ENCODE assay signal across 24 mouse cellular contexts in genomic region chr7:56304408-56304807, GRCm38 (mm10).
A peak's percentile ranks its signal among the peaks of the same experiment; 100 is the strongest.
DNase-seq lines count a peak whose midpoint lies in the region; ATAC-seq and TF ChIP-seq lines count a peak whose summit lies in the region.
"Had no signal": no experiment of that assay in that cellular context is flagged by ENCODE, and none has a peak within 500 bp of the region (broad histone marks: within the 10 kb centered on the region; RNA-seq: fewer than 3 reads in every experiment).

No protein-coding gene starts in this region.

- no peaks in the 10 kb centered on the region for H3K9me3 ChIP-seq in embryonic facial prominence, embryonic 14.5 days (ENCODE audit: control insufficient read depth, low read length)
- no peaks in the 10 kb centered on the region for H3K9me3 ChIP-seq in embryonic facial prominence, embryonic 10.5 days
- H3K9me3 ChIP-seq in limb, embryonic 13.5 days = no peaks in the 10 kb centered on the region
- no peaks in the 10 kb centered on the region for H3K9me3 ChIP-seq in limb, embryonic 10.5 days (replicated peaks)
- no peaks in the 10 kb centered on the region for H3K9me3 ChIP-seq in lung, embryonic 16.5 days (ENCODE audit: control insufficient read depth, low read length)
- H3K9me3 ChIP-seq in limb, embryonic 14.5 days (ENCODE audit: control insufficient read depth, low read length) = no peaks in the 10 kb centered on the region
- no peaks in the 10 kb centered on the region for H3K9me3 ChIP-seq in midbrain, embryonic 15.5 days
- H3K9me3 ChIP-seq: embryonic facial prominence, embryonic 13.5 days; forebrain, embryonic 10.5 days; hindbrain, embryonic 12.5 days; hindbrain, embryonic 15.5 days had no signal

- H3K4me2 ChIP-seq in embryonic facial prominence, embryonic 14.5 days (ENCODE audit: low read depth, low read length) = no peak overlapping the region
- no peak overlapping the region for H3K4me2 ChIP-seq in limb, embryonic 13.5 days (replicated peaks)
- no peak overlapping the region for H3K4me2 ChIP-seq in lung, embryonic 16.5 days (ENCODE audit: low read depth, low read length)
- H3K4me2 ChIP-seq in limb, embryonic 14.5 days (replicated peaks; ENCODE audit: low read depth, low read length, severe bottlenecking) = no peak overlapping the region
- no peak overlapping the region for H3K4me2 ChIP-seq in midbrain, embryonic 15.5 days
- H3K4me2 ChIP-seq: embryonic facial prominence, embryonic 13.5 days; heart, embryonic 11.5 days; hindbrain, embryonic 12.5 days; hindbrain, embryonic 15.5 days had no signal

- H3K4me1 ChIP-seq in embryonic facial prominence, embryonic 14.5 days (ENCODE audit: control insufficient read depth, insufficient read depth, low read length) = no peaks in the 10 kb centered on the region
- no peaks in the 10 kb centered on the region for H3K4me1 ChIP-seq in embryonic facial prominence, embryonic 10.5 days
- no peaks in the 10 kb centered on the region for H3K4me1 ChIP-seq in limb, embryonic 13.5 days
- H3K4me1 ChIP-seq in limb, embryonic 10.5 days = no peaks in the 10 kb centered on the region
- no peaks in the 10 kb centered on the region for H3K4me1 ChIP-seq in lung, embryonic 16.5 days (replicated peaks; ENCODE audit: control insufficient read depth, insufficient read depth, low read length)
- H3K4me1 ChIP-seq in limb, embryonic 14.5 days (ENCODE audit: control insufficient read depth, insufficient read depth, low read length) = no peaks in the 10 kb centered on the region
- no peaks in the 10 kb centered on the region for H3K4me1 ChIP-seq in midbrain, embryonic 15.5 days
- H3K4me1 ChIP-seq: embryonic facial prominence, embryonic 13.5 days; forebrain, embryonic 10.5 days; hindbrain, embryonic 12.5 days; hindbrain, embryonic 15.5 days had no signal

- H3K27me3 ChIP-seq in embryonic facial prominence, embryonic 14.5 days (replicated peaks; ENCODE audit: control insufficient read depth, insufficient read depth, low read length) = no peaks in the 10 kb centered on the region
- H3K27me3 ChIP-seq in embryonic facial prominence, embryonic 10.5 days (replicated peaks; ENCODE audit: low read depth, poor library complexity, severe bottlenecking) = no peaks in the 10 kb centered on the region
- no peaks in the 10 kb centered on the region for H3K27me3 ChIP-seq in limb, embryonic 13.5 days
- H3K27me3 ChIP-seq in limb, embryonic 10.5 days (ENCODE audit: low read depth, poor library complexity, severe bottlenecking) = no peaks in the 10 kb centered on the region
- no peaks in the 10 kb centered on the region for H3K27me3 ChIP-seq in lung, embryonic 16.5 days (ENCODE audit: control insufficient read depth, insufficient read depth, low read depth, low read length)
- no peaks in the 10 kb centered on the region for H3K27me3 ChIP-seq in limb, embryonic 14.5 days (ENCODE audit: control insufficient read depth, insufficient read depth, low read length)
- H3K27me3 ChIP-seq in midbrain, embryonic 15.5 days (replicated peaks) = no peaks in the 10 kb centered on the region
- H3K27me3 ChIP-seq: embryonic facial prominence, embryonic 13.5 days; hindbrain, embryonic 12.5 days; hindbrain, embryonic 15.5 days had no signal

- ATAC-seq in embryonic facial prominence, embryonic 14.5 days (ENCODE audit: low read depth) = no peak
- ATAC-seq in limb, embryonic 13.5 days (ENCODE audit: low FRiP score, low read depth) = peak; percentile 44; the same call in 1 of the 2 replicates
- ATAC-seq in lung, embryonic 16.5 days (ENCODE audit: low read depth) = peak; percentile 91
- ATAC-seq in limb, embryonic 14.5 days (ENCODE audit: low FRiP score, low read depth) = peak; percentile 67
- ATAC-seq in midbrain, embryonic 15.5 days (replicated peaks) = no peak
- ATAC-seq: activated CD4-positive, CD25-positive, alpha-beta regulatory T cell, adult 4 months; forebrain, embryonic 14.5 days had no signal

- no peak overlapping the region for H3K4me3 ChIP-seq in embryonic facial prominence, embryonic 14.5 days (ENCODE audit: low read depth, low read length)
- H3K4me3 ChIP-seq in embryonic facial prominence, embryonic 10.5 days = no peak overlapping the region
- no peak overlapping the region for H3K4me3 ChIP-seq in limb, embryonic 13.5 days
- H3K4me3 ChIP-seq in limb, embryonic 10.5 days = no peak overlapping the region
- no peak overlapping the region for H3K4me3 ChIP-seq in lung, embryonic 16.5 days (ENCODE audit: low read length)
- H3K4me3 ChIP-seq in limb, embryonic 14.5 days (replicated peaks; ENCODE audit: low read length) = no peak overlapping the region
- H3K4me3 ChIP-seq in midbrain, embryonic 15.5 days = no peak overlapping the region
- H3K4me3 ChIP-seq: embryonic facial prominence, embryonic 13.5 days; forebrain, embryonic 10.5 days; gastrocnemius, adult 2 months; hindbrain, embryonic 12.5 days; hindbrain, embryonic 15.5 days had no signal

- TF ChIP-seq POLR2A in limb, embryonic 14.5 days (IDR thresholded peaks at IDR 0.05; ENCODE audit: borderline replicate concordance, extremely low read depth, insufficient read depth, insufficient read length) = no peak

- no peak overlapping the region for H3K27ac ChIP-seq in embryonic facial prominence, embryonic 14.5 days (replicated peaks; ENCODE audit: low read depth, low read length)
- no peak overlapping the region for H3K27ac ChIP-seq in embryonic facial prominence, embryonic 10.5 days (replicated peaks)
- no peak overlapping the region for H3K27ac ChIP-seq in limb, embryonic 13.5 days
- H3K27ac ChIP-seq in limb, embryonic 10.5 days = no peak overlapping the region
- H3K27ac ChIP-seq in lung, embryonic 16.5 days (ENCODE audit: low read length) = no peak overlapping the region; the same call in 1 of the 2 replicates
- no peak overlapping the region for H3K27ac ChIP-seq in limb, embryonic 14.5 days (replicated peaks; ENCODE audit: low read depth, low read length)
- H3K27ac ChIP-seq in midbrain, embryonic 15.5 days = no peak overlapping the region
- H3K27ac ChIP-seq: embryonic facial prominence, embryonic 13.5 days; forebrain, embryonic 10.5 days; gastrocnemius, adult 2 months; hindbrain, embryonic 12.5 days; hindbrain, embryonic 15.5 days had no signal

- no peak overlapping the region for H3K9ac ChIP-seq in embryonic facial prominence, embryonic 14.5 days (ENCODE audit: low read depth, low read length)
- no peak overlapping the region for H3K9ac ChIP-seq in limb, embryonic 13.5 days
- no peak overlapping the region for H3K9ac ChIP-seq in lung, embryonic 16.5 days (ENCODE audit: low read length)
- no peak overlapping the region for H3K9ac ChIP-seq in limb, embryonic 14.5 days (ENCODE audit: low read depth, low read length, severe bottlenecking)
- no peak overlapping the region for H3K9ac ChIP-seq in midbrain, embryonic 15.5 days
- H3K9ac ChIP-seq: embryonic facial prominence, embryonic 13.5 days; hindbrain, embryonic 12.5 days; hindbrain, embryonic 15.5 days had no signal

- peak; percentile 17 for DNase-seq in embryonic facial prominence, embryonic 14.5 days (ENCODE audit: low spot score)
- no peak for DNase-seq in embryonic facial prominence, embryonic 10.5 days (ENCODE audit: low spot score)
- no peak for DNase-seq in limb, embryonic 10.5 days (ENCODE audit: low spot score)
- DNase-seq in lung, postnatal 36 days = no peak
- peak; percentile 3 for DNase-seq in limb, embryonic 14.5 days (ENCODE audit: low spot score)
- DNase-seq: adrenal gland, adult 8-10 months; adrenal gland, postnatal 25 days; cerebellum, adult 11 months; cerebellum, adult 2 months; cerebellum, adult 9-11 months; cerebellum, postnatal 25 days; gastrocnemius, adult 2 months; gastrocnemius, postnatal 14 days; heart, adult 11 months had no signal

- 14% methylated on average over 1 of the region's 1 CpGs for WGBS in embryonic facial prominence, embryonic 14.5 days
- WGBS in embryonic facial prominence, embryonic 10.5 days = 38% methylated on average over 1 of the region's 1 CpGs
- WGBS in limb, embryonic 13.5 days = 29% methylated on average over 1 of the region's 1 CpGs
- WGBS in limb, embryonic 10.5 days = 50% methylated on average over 1 of the region's 1 CpGs
- 7% methylated on average over 1 of the region's 1 CpGs for WGBS in lung, embryonic 16.5 days
- WGBS in limb, embryonic 14.5 days = 8% methylated on average over 1 of the region's 1 CpGs
- WGBS in midbrain, embryonic 15.5 days = 0% methylated on average over 1 of the region's 1 CpGs

- no peaks in the 10 kb centered on the region for H3K36me3 ChIP-seq in embryonic facial prominence, embryonic 14.5 days (ENCODE audit: control insufficient read depth, insufficient read depth, low read length)
- H3K36me3 ChIP-seq in embryonic facial prominence, embryonic 10.5 days (replicated peaks) = no peaks in the 10 kb centered on the region
- no peaks in the 10 kb centered on the region for H3K36me3 ChIP-seq in limb, embryonic 13.5 days
- H3K36me3 ChIP-seq in limb, embryonic 10.5 days = no peaks in the 10 kb centered on the region
- no peaks in the 10 kb centered on the region for H3K36me3 ChIP-seq in lung, embryonic 16.5 days (ENCODE audit: control insufficient read depth, insufficient read depth, low read length)
- H3K36me3 ChIP-seq in limb, embryonic 14.5 days (ENCODE audit: control insufficient read depth, insufficient read depth, low read length) = no peaks in the 10 kb centered on the region
- H3K36me3 ChIP-seq in midbrain, embryonic 15.5 days (replicated peaks) = no peaks in the 10 kb centered on the region
- H3K36me3 ChIP-seq: embryonic facial prominence, embryonic 13.5 days; forebrain, embryonic 10.5 days; hindbrain, embryonic 12.5 days; hindbrain, embryonic 15.5 days had no signal

Comparison
In these comparisons a context has a peak if more than half of its experiments do, and no peak if none do; other contexts are left out.
1. DNase-seq: peak in embryonic facial prominence, embryonic 14.5 days (single experiment) and limb, embryonic 14.5 days (single experiment); none in embryonic facial prominence, embryonic 10.5 days (single experiment), limb, embryonic 10.5 days (single experiment) and lung, postnatal 36 days (single experiment).
2. ATAC-seq: peak in limb, embryonic 13.5 days (single experiment), lung, embryonic 16.5 days (single experiment) and limb, embryonic 14.5 days (single experiment); none in embryonic facial prominence, embryonic 14.5 days (single experiment) and midbrain, embryonic 15.5 days (single experiment).